Mouse (Mus musculus): Measurements from ENCODE around the gene Bloc1s5. TPM values are rescaled to one million over a fixed set of nuclear protein-coding genes. Genes with fewer than 3 reads are reported as not detected.

Gene Bloc1s5
- polyA plus RNA-seq, 1 experiment from 2014 or later: 26.0 TPM

- Histone ChIP-seq H3K27ac (replicated peaks; ENCODE audit: low read depth, low read length) (no peak overlapping the region), H3K27me3 (ENCODE audit: control insufficient read depth, insufficient read depth, low read length) (no peaks in the 10 kb centered on the region), H3K4me2 (ENCODE audit: low read depth, severe bottlenecking) (no peak overlapping the region), H3K9me3 (ENCODE audit: control insufficient read depth, low read length) (no peaks in the 10 kb centered on the region), H3K9ac (ENCODE audit: low read length) (no peak overlapping the region), H3K36me3 (ENCODE audit: control insufficient read depth, insufficient read depth, low read length) (no peaks in the 10 kb centered on the region), H3K4me3 (ENCODE audit: low read depth, low read length) (no peak overlapping the region), H3K4me1 (ENCODE audit: control insufficient read depth, insufficient read depth, low read length) (no peaks in the 10 kb centered on the region)
- 80% methylated on average over 25 of the region's 25 CpGs for WGBS
- no peak for ATAC-seq (ENCODE audit: insufficient number of reproducible peaks, low FRiP score, low TSS enrichment, low read depth)
- no peak for DNase-seq (ENCODE audit: low spot score)
Observed at GRCm38 (mm10) chr13:38579971-38580600, 54.8 kb downstream of the Bloc1s5 start.

DNA sequence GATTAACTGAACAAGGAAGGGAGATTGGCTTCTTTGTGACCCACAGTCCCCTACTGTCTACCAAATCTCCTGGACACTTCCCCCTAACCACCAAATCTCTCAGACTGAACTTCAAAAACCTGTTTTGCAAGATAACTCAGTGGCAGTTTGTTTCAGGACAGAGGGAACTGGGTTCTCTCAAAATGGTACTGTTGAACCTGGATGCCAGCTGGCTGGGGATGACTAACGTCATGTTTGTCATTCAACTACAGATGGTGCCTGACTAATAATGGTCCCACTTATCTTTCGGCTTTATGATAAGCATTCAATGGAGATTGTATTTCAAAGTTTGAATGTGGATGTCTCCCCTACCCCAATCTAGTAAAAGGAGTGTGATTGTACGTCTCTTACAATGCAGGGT, 60.2 kb downstream of the Bloc1s5 start:
- Histone ChIP-seq H3K27ac (replicated peaks; ENCODE audit: low read depth, low read length) (no peak overlapping the region), H3K4me1 (ENCODE audit: control insufficient read depth, insufficient read depth, low read length) (no peaks in the 10 kb centered on the region), H3K9ac (ENCODE audit: low read length) (no peak overlapping the region), H3K27me3 (ENCODE audit: control insufficient read depth, insufficient read depth, low read length) (no peaks in the 10 kb centered on the region), H3K4me3 (ENCODE audit: low read depth, low read length) (no peak overlapping the region), H3K4me2 (ENCODE audit: low read depth, severe bottlenecking) (no peak overlapping the region), H3K9me3 (ENCODE audit: control insufficient read depth, low read length) (no peaks in the 10 kb centered on the region), H3K36me3 (ENCODE audit: control insufficient read depth, insufficient read depth, low read length) (no peaks in the 10 kb centered on the region)
- WGBS: 87% methylated on average over 3 of the region's 3 CpGs
- no peak for ATAC-seq (ENCODE audit: insufficient number of reproducible peaks, low FRiP score, low TSS enrichment, low read depth)
- DNase-seq (ENCODE audit: low spot score): no peak

GRCm38 (mm10) chr13:38573281-38573680, 61.6 kb downstream of the Bloc1s5 start:
- DNase-seq (ENCODE audit: low spot score): no peak
- no peak overlapping the region for H3K4me2 ChIP-seq (ENCODE audit: low read depth, severe bottlenecking)
- H3K4me3 ChIP-seq (ENCODE audit: low read depth, low read length): no peak overlapping the region
- H3K9me3 ChIP-seq (ENCODE audit: control insufficient read depth, low read length): no peaks in the 10 kb centered on the region
- no peak for ATAC-seq (ENCODE audit: insufficient number of reproducible peaks, low FRiP score, low TSS enrichment, low read depth)
- no peak overlapping the region for H3K27ac ChIP-seq (replicated peaks; ENCODE audit: low read depth, low read length)
- no peaks in the 10 kb centered on the region for H3K4me1 ChIP-seq (ENCODE audit: control insufficient read depth, insufficient read depth, low read length)
- H3K9ac ChIP-seq (ENCODE audit: low read length): no peak overlapping the region
- H3K27me3 ChIP-seq (ENCODE audit: control insufficient read depth, insufficient read depth, low read length): no peaks in the 10 kb centered on the region
- no peaks in the 10 kb centered on the region for H3K36me3 ChIP-seq (ENCODE audit: control insufficient read depth, insufficient read depth, low read length)
- WGBS: 96% methylated on average over 1 of the region's 1 CpGs

DNA sequence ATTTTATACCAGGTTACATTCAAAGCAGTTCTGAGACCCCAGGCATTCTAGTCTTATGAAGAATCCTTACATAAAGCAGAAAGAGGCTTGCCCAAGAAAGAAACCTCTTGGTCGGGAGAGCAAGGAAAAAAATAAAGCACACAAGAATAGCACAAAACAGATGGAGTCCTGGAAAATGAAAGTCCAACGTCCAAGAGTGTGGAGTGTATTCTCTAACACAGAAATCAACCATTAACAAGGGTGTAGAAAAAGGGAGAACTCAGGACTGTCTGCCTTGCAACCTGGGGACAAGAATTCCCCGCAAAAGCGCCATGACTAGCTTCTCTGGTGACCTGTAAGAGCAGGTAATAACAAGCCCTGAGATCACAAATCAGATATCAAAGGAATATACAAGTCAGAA, 69.7 kb downstream of the Bloc1s5 start:
- Histone ChIP-seq H3K4me3 (ENCODE audit: low read depth, low read length) (no peak overlapping the region), H3K27me3 (ENCODE audit: control insufficient read depth, insufficient read depth, low read length) (no peaks in the 10 kb centered on the region), H3K36me3 (ENCODE audit: control insufficient read depth, insufficient read depth, low read length) (no peaks in the 10 kb centered on the region), H3K4me2 (ENCODE audit: low read depth, severe bottlenecking) (no peak overlapping the region), H3K9ac (ENCODE audit: low read length) (peak overlapping the region; percentile 12; the same call in 1 of the 2 replicates), H3K9me3 (ENCODE audit: control insufficient read depth, low read length) (no peaks in the 10 kb centered on the region), H3K4me1 (ENCODE audit: control insufficient read depth, insufficient read depth, low read length) (no peaks in the 10 kb centered on the region), H3K27ac (replicated peaks; ENCODE audit: low read depth, low read length) (no peak overlapping the region)
- 77% methylated on average over 4 of the region's 4 CpGs for WGBS
- ATAC-seq (ENCODE audit: insufficient number of reproducible peaks, low FRiP score, low TSS enrichment, low read depth) (no peak), DNase-seq (ENCODE audit: low spot score) (no peak)

DNA sequence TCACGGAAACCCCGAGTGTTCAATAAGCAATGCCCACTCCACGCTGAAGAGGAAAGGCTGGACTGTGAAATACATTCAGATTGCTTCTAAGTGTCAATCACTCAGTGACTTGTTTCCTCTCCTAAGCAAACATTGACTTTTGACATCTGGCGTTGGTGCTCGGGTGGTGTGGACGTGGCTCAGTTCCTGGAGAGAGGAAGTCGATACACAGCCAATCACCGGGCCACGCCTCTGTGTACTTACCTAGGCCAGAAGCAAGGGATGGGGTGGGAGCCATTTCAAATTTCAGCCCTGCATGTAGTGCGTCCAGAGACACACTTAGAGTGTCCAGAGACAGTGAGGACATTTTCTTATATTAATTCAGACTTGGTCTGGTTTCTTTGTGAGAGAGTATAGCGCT, 80.3 kb downstream of the Bloc1s5 start:
- Histone ChIP-seq H3K4me3 (ENCODE audit: low read depth, low read length) (no peak overlapping the region), H3K9me3 (ENCODE audit: control insufficient read depth, low read length) (no peaks in the 10 kb centered on the region), H3K4me2 (ENCODE audit: low read depth, severe bottlenecking) (no peak overlapping the region), H3K27ac (replicated peaks; ENCODE audit: low read depth, low read length) (no peak overlapping the region), H3K4me1 (ENCODE audit: control insufficient read depth, insufficient read depth, low read length) (no peaks in the 10 kb centered on the region), H3K36me3 (ENCODE audit: control insufficient read depth, insufficient read depth, low read length) (no peaks in the 10 kb centered on the region), H3K27me3 (ENCODE audit: control insufficient read depth, insufficient read depth, low read length) (no peaks in the 10 kb centered on the region), H3K9ac (ENCODE audit: low read length) (no peak overlapping the region)
- WGBS: 87% methylated on average over 11 of the region's 11 CpGs
- no peak for DNase-seq (ENCODE audit: low spot score)
- ATAC-seq (ENCODE audit: insufficient number of reproducible peaks, low FRiP score, low TSS enrichment, low read depth): no peak

DNA sequence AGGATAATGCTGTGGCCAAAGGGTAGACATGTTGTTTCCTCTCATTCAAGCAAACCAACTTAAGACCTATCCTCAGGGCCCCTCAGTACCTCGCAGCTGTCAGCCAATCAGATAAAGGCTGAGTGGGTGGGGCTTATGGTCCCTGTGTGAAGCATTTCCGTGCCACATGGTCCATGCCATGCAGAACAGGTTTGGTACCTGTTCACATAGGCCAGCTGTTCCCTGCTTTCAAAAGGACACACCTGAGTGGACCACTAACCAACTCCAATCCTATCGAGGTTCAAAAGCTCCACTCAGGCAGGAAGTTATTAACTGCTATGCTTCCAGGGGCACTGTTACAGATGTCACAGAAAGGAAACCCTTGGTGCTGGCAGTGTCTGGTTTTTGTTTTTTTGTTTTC, 80.7 kb downstream of the Bloc1s5 start:
- H3K4me3 ChIP-seq (ENCODE audit: low read depth, low read length): no peak overlapping the region
- H3K4me1 ChIP-seq (ENCODE audit: control insufficient read depth, insufficient read depth, low read length): no peaks in the 10 kb centered on the region
- WGBS: 73% methylated on average over 3 of the region's 3 CpGs
- H3K27ac ChIP-seq (replicated peaks; ENCODE audit: low read depth, low read length): no peak overlapping the region
- no peaks in the 10 kb centered on the region for H3K9me3 ChIP-seq (ENCODE audit: control insufficient read depth, low read length)
- no peak for ATAC-seq (ENCODE audit: insufficient number of reproducible peaks, low FRiP score, low TSS enrichment, low read depth)
- H3K4me2 ChIP-seq (ENCODE audit: low read depth, severe bottlenecking): no peak overlapping the region
- DNase-seq (ENCODE audit: low spot score): no peak
- H3K36me3 ChIP-seq (ENCODE audit: control insufficient read depth, insufficient read depth, low read length): no peaks in the 10 kb centered on the region
- no peak overlapping the region for H3K9ac ChIP-seq (ENCODE audit: low read length)
- no peaks in the 10 kb centered on the region for H3K27me3 ChIP-seq (ENCODE audit: control insufficient read depth, insufficient read depth, low read length)

DNA sequence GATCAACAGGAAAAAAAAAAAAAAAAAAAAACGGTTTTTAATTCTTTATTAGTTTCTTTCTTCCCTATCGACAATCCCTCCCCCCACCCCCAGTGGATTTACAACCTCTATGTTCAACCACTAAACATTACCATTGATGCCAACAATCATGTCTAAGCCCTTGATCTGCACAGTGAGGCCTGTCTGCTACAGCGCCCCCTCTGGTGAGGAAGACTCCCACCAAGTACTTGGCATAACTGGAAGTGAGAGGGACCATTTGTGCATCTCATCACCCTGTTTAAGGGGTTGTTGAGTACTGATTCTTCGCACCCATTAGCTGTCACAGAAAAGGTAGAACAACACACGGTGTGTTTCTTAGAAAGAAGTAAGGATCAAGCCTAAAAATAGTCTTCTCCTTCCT, 86.2 kb downstream of the Bloc1s5 start:
- Histone ChIP-seq H3K27me3 (ENCODE audit: control insufficient read depth, insufficient read depth, low read length) (no peaks in the 10 kb centered on the region), H3K4me2 (ENCODE audit: low read depth, severe bottlenecking) (no peak overlapping the region), H3K4me3 (ENCODE audit: low read depth, low read length) (no peak overlapping the region), H3K9me3 (ENCODE audit: control insufficient read depth, low read length) (no peaks in the 10 kb centered on the region), H3K36me3 (ENCODE audit: control insufficient read depth, insufficient read depth, low read length) (no peaks in the 10 kb centered on the region), H3K4me1 (ENCODE audit: control insufficient read depth, insufficient read depth, low read length) (no peaks in the 10 kb centered on the region), H3K27ac (replicated peaks; ENCODE audit: low read depth, low read length) (no peak overlapping the region), H3K9ac (ENCODE audit: low read length) (no peak overlapping the region)
- 79% methylated on average over 5 of the region's 5 CpGs for WGBS
- ATAC-seq (ENCODE audit: insufficient number of reproducible peaks, low FRiP score, low TSS enrichment, low read depth): no peak
- DNase-seq (ENCODE audit: low spot score): no peak

DNA sequence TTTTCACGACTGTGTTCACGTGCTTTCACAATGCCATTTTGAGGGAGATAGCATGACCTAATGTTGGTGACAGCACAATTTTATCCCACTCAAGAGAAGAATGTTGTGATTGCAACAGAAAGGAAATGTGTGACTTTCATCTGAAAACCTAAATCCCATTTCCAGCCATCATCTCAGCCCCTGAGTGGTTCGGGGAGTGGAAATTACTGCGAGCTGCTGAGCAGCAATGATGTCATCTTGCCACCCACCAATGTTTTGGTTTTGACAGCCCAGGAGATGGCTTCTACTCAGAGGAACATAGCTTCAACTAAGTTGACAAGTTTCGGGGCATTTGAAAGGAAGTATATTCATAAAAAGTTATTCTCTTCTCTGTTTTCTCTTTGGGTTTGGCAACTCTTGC, 87.2 kb downstream of the Bloc1s5 start:
- H3K9ac ChIP-seq (ENCODE audit: low read length): no peak overlapping the region
- no peak overlapping the region for H3K4me2 ChIP-seq (ENCODE audit: low read depth, severe bottlenecking)
- no peaks in the 10 kb centered on the region for H3K9me3 ChIP-seq (ENCODE audit: control insufficient read depth, low read length)
- H3K4me1 ChIP-seq (ENCODE audit: control insufficient read depth, insufficient read depth, low read length): no peaks in the 10 kb centered on the region
- no peak overlapping the region for H3K4me3 ChIP-seq (ENCODE audit: low read depth, low read length)
- WGBS: 90% methylated on average over 5 of the region's 5 CpGs
- ATAC-seq (ENCODE audit: insufficient number of reproducible peaks, low FRiP score, low TSS enrichment, low read depth) (no peak), DNase-seq (ENCODE audit: low spot score) (no peak)
- no peaks in the 10 kb centered on the region for H3K27me3 ChIP-seq (ENCODE audit: control insufficient read depth, insufficient read depth, low read length)
- H3K36me3 ChIP-seq (ENCODE audit: control insufficient read depth, insufficient read depth, low read length): no peaks in the 10 kb centered on the region
- no peak overlapping the region for H3K27ac ChIP-seq (replicated peaks; ENCODE audit: low read depth, low read length)

DNA sequence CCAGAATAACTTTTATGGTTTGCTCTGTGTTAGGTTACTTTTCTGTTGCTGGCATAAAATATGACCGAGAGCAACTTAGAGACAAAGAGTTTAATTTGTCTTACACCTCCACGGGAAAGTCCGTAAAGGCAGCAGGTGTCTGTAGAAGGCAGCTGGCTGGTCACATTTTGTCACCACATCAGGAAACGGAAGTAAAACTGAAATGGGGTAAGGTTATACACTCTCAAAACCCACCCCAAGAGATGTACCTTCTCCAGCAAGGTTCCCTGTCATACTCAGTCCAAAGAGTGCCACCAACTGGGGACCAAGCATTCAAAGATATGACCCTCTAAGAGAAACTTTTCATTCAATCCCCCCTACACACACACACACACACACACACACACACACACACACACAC, 88.2 kb downstream of the Bloc1s5 start:
- H3K4me1 ChIP-seq (ENCODE audit: control insufficient read depth, insufficient read depth, low read length): no peaks in the 10 kb centered on the region
- ATAC-seq (ENCODE audit: insufficient number of reproducible peaks, low FRiP score, low TSS enrichment, low read depth): no peak
- WGBS: 76% methylated on average over 4 of the region's 4 CpGs
- no peak overlapping the region for H3K4me3 ChIP-seq (ENCODE audit: low read depth, low read length)
- no peak overlapping the region for H3K27ac ChIP-seq (replicated peaks; ENCODE audit: low read depth, low read length)
- DNase-seq (ENCODE audit: low spot score): no peak
- no peaks in the 10 kb centered on the region for H3K36me3 ChIP-seq (ENCODE audit: control insufficient read depth, insufficient read depth, low read length)
- H3K9ac ChIP-seq (ENCODE audit: low read length): no peak overlapping the region
- no peak overlapping the region for H3K4me2 ChIP-seq (ENCODE audit: low read depth, severe bottlenecking)
- H3K9me3 ChIP-seq (ENCODE audit: control insufficient read depth, low read length): no peaks in the 10 kb centered on the region
- H3K27me3 ChIP-seq (ENCODE audit: control insufficient read depth, insufficient read depth, low read length): no peaks in the 10 kb centered on the region

All from limb, embryonic 11.5 days (tissue).